Mouse (Mus musculus) adipocyte (in vitro differentiated cells): ENCODE results near the gene Arhgef9.

Experiments
- DNase-seq: peaks from one replicate; pipeline ENCODE4 v3.0.0-alpha.2; 2016; ENCODE audit warnings: low spot score

Arhgef9 gene

DNA sequence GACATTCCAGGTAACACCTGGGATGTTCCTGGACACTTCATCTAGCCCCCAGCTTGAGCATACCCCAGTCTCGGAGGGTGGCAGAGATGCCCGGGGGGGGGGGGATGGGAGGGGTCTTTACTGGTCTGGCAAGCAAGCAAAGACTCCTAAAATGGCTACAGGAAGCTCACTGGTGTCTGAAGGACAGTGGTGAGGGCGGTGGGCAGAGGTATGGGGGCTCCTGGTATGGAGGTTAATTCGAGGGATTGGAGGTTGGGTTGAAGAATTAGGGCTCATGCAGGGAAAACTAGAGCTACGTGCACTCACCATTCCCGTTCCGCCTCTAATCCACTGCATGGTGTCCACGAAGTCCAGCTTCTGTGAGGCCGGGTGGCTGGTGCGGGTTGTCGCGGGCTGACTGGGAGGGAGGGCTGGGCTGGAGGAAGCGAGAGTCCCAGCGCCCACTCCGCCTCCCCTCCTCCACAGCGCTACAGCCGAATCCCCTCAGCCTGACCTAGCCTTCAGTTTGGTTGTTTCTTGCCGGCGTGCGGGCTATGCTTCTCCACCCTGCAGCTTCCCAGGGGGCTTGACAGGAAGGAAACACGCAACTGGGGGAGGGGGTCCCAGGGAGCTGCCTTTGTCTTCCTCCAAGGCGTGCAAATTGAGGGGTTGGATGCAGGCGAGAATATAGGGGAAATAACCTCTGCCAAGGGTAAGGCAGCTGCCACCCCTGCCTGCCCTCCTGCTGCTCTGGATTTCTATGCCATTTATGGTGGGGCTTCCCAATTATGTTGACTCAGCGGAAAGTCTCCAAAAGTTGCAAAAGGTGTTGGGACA lies at the start of gene Arhgef9:
Gene Arhgef9, minus strand, starts transcription at position 753 of the 816 bp plus-strand sequence.
- DNase-seq, result no peak

DNA sequence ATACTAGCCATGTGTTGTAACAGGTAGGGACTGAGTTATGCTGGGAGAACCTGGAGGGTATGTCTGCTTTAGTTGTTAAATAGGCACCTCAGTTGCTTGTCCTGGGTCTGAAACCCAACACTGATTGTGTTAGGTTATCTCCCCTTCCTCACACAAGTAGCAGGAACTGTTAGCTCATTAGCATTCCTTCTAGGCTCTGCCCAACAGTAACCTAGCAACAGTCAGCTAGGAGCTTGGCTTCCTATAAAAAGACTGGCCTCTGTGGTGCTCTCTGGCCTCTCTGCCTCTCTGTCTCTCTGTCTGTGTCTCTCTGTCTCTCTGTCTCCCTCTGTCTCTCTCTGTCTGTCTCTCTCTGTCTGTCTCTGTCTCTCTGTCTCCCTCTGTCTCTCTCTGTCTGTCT lies 42.2 kb upstream of the Arhgef9 start:
- no peak for DNase-seq

- DNase-seq, result no peak
Observed at GRCm38 (mm10) chrX:95195363-95196103, 1.1 kb downstream of the Arhgef9 start.

GRCm38 (mm10) chrX:95175978-95176377 lies 20.7 kb downstream of the Arhgef9 start:
- DNase-seq, result peak; percentile 49

DNA sequence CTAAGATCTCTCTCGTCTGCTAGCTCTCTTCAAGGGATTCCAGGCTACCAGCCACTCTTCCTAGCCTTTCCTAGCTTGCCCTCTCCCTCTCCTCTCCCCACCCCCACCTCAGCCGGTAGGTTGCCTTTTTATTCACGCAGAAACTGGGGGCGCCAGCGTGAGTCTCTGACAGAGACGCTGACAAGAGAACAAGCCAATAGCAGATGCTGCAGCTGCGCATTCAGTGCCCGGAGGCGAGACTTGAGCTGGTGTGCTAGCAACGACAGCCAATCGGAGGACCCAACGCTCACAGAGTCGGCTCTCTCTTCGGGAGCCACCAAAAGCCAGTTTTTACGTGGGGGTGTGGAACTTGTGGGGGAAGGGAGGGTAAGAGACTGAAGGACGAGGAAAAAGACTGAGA lies 30.3 kb downstream of the Arhgef9 start:
- DNase-seq, result peak; percentile 94

GRCm38 (mm10) chrX:95165671-95166127 lies 31.0 kb downstream of the Arhgef9 start:
- peak; percentile 24 for DNase-seq

DNA sequence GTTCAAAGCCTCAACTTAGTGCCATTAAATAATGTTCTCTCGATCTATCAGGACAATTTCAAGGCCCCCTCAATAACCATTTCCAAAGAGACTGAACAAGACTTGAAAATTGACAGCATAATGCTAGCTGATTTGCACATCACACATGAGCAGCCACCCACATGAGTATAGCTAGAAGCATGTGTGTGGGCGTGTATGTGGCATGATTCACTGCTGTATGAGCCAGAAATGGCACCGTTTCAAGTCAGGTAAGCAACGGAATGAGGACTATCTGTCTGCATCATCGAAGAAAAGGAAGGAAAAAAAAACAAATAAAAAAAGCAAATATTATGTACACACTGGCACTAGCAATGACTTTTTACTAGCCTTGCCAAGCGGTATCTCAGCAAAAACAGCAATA lies 32.5 kb downstream of the Arhgef9 start:
- DNase-seq, result peak; percentile 3

GRCm38 (mm10) chrX:95163452-95163851 lies 33.2 kb downstream of the Arhgef9 start:
- no peak for DNase-seq

GRCm38 (mm10) chrX:95156833-95157386 lies 39.7 kb downstream of the Arhgef9 start:
- DNase-seq, result no peak

GRCm38 (mm10) chrX:95138636-95139035 lies 58.0 kb downstream of the Arhgef9 start:
- no peak for DNase-seq

- no peak for DNase-seq
Observed at GRCm38 (mm10) chrX:95133502-95133901, 63.2 kb downstream of the Arhgef9 start.

DNA sequence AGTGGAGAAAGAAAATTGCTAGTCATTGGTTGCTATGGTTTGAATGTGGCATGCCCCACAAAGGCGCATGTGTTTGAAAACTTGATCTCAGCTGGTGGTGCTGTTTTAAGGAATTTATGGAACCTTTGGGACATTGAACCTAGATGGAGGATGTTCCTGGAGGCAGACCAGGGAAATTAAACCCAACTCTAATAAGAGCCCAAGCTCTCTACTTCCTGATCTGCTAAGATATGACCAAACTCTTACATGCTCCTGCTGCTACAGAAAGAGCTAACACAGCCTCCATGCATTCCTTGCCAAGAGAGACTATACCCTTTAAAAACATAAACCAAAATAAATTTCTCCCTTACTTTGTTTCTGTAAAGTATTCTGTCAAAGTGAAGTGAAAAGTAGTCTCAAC lies 63.7 kb downstream of the Arhgef9 start:
- DNase-seq, result no peak

DNA sequence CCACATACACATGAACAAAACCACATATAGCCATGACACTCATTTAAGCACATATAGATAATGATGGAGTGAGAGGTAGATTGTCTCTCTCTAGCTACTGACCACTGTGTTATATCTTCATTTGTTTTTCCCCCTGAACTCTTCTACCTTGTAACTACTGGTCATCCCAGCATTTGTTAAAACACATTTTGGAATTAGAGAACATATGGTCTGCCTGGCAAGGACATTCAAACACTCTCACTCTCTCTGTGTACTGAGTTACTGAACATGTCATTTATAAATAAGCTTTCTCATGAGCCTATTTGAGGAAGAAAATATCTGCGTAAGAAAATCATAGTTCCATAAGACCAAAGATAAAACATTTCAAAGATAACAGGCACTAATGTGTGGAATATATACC lies 64.9 kb downstream of the Arhgef9 start:
- no peak for DNase-seq

- DNase-seq, result no peak
Observed at GRCm38 (mm10) chrX:95123462-95123861, 73.2 kb downstream of the Arhgef9 start.

GRCm38 (mm10) chrX:95104361-95104760 lies 92.3 kb downstream of the Arhgef9 start:
- DNase-seq, result no peak

DNA sequence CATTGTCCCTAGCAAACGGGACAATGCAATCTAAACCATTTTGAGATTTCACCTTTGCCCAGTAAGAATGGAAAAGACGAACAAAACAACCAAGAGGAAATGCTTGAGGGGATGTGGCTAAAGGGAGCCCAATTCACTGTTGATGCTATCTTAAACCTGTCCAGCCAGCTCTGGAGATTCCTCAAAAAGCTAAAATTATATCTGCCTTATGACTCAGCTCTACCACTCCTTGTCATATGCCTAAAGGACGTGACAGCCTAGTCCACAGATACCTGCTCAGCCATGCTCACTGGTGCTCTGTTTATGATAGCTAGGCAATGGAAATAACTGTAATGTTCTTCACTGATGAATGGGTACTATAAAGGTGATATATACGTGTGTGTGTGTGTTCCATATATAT lies 109.0 kb downstream of the Arhgef9 start:
- DNase-seq, result no peak

- DNase-seq, result no peak
Observed at GRCm38 (mm10) chrX:95077013-95077699, 119.5 kb downstream of the Arhgef9 start.

DNA sequence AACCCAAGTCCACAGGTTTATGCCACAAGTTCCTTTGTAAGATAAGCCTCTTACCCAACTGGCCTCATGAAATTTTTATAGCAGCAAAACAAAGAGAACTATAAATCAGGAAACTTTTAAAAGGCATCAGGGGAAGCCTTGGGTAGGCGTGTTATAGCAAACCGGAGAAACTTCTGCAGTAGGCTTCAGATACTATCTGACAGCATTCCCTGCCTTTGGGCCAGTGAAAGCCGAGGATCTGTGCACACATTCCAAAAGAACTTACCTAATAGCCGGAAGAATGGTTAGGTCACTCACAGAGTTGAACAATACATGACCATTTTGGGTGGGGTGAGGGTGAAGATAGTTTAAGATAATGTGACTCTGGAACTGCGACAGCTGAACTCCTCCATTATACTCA lies 168.7 kb downstream of the Arhgef9 start:
- peak; percentile 2 for DNase-seq

DNA sequence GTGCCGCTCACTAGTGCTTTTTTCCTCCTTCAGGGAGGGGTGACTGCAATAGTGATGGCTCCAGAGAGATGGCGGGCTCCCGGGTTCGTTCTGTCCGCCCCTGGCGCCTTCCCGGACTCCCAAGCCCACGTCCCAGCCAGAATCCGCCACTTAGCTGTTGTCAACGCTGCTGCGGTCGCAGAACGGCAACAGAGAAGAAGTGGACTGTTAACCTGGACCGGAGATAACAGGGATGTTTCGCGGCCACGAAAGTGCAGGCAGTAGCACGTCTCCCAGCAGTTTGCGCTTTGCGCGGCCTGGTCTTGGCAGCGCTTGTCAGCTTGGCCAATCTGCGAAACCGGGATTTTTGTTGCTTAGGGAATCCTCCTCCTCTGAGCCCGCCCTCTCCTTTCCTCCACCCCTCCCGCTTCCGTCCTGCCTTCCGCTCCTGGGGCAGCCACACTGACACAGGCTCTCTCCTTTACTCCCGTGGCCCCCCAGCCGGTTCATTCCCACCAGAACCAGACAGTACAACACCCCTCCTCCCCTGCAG lies 170.2 kb downstream of the Arhgef9 start, which contains the start of gene Spin4:
Gene Spin4, minus strand, starts transcription at position 322 of the 532 bp plus-strand sequence.
- DNase-seq, result peak; percentile 90

DNA sequence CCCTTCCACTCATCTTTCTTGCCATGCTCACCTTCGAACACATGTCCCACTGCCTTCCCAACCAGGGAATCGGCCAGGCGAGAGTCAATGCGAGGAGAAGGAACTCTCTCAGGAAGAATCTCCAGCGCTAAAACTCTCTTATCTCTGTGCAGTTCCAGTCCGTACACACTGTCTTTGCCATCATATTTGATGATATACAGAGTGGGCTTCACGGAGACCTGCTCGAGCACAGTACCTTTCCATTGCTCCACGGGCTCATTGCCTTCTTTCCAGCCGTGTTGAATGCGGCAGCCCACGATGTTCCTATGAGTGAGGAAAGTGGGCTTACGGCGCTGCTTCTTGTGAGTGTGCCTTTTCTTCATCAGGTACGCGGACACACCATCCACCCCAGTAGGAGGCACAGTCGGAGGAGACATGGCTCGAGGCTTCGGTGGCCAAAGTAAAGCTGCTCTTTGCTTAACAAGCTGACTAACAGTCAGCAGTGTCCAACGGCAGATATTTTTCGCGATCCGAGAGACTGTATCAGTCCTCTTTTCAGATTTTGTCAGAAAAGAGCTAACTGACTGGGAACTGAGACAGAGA lies 170.8 kb downstream of the Arhgef9 start:
- no peak for DNase-seq

GRCm38 (mm10) chrX:95012033-95012432 lies 184.6 kb downstream of the Arhgef9 start:
- DNase-seq, result peak; percentile 72
